Mouse (Mus musculus) cerebellum, postnatal 25 days (tissue): ENCODE data around the gene Guk1.
"Not testable (repeated sequence)": the region's sequence is repeated elsewhere in the genome, so short reads cannot be mapped to it uniquely, and the experiment has no call there.

ENCODE experiments used
- DNase-seq, 2 experiments: peaks; one replicate each; pipeline ENCODE4 v3.0.0; 2021; ENCODE audit warnings: mixed read lengths in 2 of 2

The Guk1 gene

DNA sequence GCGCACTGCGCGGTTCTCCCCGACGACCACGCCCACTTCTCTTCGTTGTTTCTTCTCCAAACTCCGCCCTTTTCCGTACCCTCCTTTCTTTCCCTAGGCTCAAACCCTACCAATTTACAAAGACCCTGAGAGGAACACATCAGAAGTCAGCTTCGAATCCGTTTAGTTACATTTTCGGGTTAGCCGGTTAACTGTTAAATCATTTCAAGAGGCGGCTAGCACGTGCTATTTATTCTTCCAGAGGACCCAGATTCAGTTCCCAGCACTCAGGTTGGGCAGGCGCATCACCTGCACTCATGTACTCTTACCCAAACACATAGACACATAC is at the start of gene Guk1:
Gene Guk1 (minus strand): TSS at position 154 of the 328 bp plus-strand sequence.
- DNase-seq: no peak

DNA sequence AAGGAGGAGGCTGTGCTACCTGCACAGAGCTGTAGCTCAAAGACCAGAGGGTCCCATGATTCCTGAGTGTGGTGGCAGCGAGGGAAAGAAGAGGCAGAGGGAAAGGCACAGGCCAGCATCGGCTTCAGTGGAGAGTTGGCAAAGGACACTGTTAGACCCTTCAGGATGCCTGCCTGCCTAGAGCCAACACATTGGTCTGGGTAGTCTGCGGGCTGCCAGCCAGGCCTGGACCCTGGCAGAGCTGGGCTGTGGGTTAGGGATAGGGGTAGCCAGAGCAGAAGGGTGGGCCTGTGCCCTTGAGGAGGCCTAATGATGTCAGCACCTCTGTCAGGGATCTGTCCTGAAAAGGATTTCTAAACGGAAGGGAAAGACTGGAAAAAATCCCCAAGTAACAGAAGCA is 47.8 kb upstream of the Guk1 start:
- no peak for DNase-seq

DNA sequence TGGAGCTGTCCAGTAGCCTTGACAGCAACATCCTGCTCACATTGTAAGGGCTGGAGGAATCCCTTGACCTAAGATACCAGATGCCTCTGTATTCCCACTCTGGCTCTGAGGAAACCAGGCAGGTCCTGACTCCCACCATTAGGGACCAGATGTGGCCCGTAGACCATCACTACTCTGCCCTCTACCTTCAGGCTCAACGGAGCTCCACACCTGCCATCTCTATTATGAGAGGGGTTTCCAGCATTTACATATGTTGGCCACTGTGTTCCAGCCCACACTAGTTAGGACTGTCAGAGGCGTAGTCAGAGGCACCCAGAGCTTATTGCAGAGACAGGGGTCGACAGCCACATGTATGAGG is 47.4 kb upstream of the Guk1 start:
- no peak for DNase-seq

DNA sequence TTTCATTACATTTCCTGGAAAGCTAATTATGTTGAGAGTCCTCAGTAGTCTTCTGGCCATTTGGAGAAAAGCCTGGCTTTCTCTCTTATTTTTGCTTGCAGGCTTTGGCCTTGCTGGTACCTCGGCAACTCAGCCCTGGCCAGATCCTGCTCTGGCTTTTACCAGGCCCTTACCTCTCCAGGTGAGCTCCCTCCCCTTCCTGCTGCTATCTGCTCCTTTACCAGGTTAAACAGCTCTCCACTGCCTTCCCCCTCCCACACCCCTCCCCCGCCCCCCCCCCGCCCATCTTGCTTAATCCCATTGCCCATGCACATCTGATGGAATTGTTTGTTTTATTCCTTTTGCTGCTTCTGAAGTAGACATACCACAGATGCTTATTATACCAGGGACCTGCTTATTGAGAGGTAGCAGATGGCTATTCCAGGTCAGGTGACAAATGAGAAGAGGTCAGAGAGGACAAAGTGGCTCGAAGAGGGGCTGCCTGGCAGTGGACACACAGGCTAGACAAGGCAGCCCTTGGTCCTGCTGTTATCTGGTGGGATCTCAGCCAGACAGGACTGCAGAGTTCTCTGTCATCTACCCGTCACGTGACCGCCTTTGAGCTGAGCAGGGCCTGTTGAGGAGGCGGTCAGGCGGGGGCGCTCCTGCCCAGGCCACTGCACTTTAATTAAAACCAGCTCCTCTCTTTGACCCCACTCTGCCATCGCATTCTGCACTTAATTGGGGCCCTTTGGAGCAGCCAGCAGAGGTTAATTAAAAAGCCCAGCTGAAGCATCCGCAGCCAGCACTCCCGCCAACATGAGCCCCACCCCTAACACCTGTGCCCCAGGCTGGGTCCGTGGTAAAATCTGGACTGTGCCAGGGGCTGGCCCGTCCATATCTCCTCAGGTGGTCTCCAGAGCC is 46.8 kb upstream of the Guk1 start:
- DNase-seq: peak; percentile 84 to 90

DNA sequence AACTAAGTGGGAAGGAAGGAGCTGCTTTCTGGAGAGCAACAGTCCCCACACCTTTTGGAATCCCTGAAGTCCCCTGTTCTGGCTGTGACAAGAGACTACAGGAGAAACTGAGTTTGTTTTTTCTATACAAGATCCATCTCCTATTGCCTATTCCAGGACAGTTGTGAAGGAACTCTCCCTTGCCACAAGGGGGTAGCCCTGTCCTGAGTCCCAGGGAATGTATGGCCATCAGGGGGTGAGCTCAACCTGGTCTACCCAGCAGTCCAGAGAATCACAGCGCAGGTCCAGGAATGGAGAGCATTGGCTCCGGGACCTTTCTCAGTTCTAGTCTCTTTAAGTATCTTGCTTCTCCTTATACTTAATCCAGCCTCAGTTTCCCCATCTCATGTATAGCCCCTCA is 40.8 kb upstream of the Guk1 start:
- DNase-seq: no peak

DNA sequence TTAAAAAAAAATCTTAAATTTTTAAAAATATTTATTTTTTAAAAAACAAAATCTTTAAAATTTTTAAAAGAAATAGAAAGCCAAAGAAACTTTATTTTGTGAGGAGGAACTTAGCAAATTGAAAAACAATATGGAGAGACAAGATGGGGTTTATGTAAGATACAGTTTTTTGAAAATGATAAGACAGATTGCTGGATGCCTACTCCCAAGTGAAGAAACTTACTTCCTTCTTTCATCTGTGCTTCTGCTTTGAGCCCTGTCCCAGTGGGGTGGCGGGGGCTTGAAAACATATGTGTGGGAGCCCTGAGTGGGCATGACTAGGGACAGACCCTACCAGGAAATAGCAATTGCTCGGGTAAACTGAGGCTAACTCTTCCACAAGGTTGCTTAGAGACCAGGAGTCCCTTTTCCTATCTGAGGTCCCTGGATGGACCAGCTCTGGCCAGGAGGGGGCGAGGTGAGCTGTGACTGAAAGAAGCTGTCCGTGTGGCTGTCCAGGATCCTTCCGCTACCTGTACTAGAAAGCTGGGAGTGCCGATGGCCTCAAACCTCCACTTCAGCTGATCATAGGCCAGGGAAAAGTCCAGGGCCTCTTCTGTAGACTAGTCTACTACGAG is 38.2 kb upstream of the Guk1 start:
- DNase-seq: peak; percentile 73 to 86

DNA sequence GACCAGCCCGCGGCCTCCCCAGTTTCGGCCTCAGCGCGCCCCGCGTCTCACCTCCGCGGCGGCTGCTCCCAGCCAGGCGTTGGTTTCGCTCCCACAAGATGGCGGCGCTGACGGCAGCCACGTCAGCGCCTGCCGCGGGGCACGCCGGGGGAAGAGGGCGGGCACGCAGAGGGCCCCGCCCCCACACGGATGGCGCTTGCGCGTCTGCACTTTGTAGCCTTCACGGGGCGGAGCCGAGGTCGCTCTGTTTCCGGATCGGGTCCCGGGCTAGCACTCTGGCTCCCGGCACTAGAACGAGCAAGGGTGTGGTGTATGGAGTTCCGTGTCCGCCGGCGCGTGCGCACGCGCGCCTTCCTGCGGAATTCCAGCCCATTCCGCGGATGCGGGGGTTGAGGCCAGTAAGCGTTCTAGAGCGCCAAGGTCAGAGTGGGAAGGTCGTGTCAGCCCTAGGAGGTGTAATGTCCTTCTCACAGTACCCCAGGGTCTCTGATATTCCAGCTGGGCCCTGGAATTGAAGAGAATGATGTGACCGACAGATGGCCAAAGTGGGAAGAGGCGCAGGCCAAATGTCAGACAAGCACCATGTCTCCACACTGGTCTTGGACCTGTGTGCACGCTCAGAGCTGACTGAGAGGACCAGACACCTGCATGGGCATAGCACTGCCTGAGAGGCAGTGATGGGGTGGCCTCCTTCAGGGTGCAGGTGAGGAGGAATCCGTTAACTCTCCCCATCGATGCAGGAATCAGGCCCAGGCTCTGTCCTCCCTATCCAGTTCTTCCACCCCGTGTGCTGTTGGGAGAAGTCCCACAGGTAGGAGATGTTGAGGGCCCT is 36.3 kb upstream of the Guk1 start, which contains the start of gene Arf1:
Gene Arf1 (minus strand): TSS at position 149 of the 832 bp plus-strand sequence.
- DNase-seq: peak; percentile 97 to 99

DNA sequence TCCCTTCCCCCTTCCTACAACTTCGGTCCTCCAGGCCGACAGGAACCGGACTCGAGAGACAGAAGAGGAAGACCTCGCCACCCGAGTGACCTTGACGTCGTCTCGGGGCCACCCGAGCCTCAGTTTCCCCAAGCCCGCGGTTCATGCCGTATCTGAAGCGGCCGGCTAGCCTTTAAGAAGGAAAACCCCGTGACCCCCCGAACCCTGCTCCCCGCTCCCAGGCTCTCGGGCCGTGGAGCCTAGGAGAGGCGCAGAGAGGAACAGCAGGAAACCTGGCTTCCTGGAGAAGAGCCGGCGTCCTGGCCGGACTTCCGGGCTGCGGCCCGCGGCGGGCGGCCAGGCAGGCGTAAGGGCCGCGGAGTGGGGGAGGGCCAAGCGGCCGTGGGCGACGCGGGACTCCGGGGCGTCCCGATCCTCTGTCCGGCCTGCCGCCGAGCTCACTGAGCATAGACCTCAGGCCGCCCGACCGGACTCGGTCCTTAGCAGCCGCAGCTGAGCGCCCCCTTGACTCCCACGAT is 35.7 kb upstream of the Guk1 start:
- no peak for DNase-seq

DNA sequence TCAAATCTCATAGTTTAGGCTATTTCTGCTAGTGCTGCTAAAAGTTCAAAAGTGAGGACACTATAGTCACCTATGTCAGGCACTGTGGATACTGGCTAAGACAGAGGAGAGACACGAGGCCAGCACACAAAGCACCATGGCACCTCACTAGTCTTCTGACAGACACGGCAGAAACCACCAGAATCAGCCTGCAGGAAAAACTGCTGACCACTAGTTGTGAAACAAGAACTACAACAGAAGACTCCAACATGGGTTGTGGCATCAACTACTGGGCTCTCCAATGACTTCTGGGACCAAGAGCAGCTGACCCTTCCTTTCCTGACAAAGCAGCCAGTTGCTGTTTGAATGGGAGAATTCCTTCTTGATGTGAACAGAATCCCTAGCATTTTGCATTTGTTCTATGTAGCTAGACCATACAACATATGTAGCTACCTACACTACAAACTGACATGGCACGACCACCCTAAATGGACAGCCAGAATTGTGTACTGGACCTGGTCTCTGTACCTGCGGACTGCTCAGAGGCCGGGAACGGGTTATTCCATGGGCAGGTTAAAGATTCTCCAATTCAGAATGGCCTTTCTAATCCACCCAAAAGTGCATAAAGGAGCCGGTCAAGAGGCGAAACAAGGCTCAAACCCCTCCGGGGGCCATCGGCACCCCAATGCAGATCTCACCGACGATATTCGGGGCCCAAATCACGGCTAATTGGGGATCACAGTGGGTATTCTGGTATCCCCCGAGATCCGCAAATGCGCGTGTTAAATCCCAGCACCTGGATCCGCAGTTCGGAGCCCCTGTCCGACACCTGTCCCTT is 35.0 kb upstream of the Guk1 start:
- DNase-seq: no peak

DNA sequence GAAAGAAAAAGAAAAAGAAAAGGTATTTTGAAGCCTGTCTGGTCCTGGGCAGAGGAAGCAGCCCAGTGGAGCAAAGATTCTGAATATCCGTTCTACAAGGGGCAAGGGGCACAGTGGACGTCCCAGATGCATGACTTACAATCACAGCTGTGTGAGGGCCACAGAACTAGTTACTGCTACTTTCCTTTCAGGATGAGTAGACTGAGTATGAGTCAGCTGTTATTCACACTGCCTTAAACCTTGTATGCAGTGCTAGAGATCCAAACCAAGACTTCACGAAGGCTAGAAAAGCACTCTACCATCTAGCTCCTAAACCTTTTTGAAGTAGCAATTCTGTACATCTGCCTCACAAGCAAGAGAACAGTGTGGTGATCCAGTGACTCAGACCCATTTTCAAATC is 34.2 kb upstream of the Guk1 start:
- DNase-seq: no peak

DNA sequence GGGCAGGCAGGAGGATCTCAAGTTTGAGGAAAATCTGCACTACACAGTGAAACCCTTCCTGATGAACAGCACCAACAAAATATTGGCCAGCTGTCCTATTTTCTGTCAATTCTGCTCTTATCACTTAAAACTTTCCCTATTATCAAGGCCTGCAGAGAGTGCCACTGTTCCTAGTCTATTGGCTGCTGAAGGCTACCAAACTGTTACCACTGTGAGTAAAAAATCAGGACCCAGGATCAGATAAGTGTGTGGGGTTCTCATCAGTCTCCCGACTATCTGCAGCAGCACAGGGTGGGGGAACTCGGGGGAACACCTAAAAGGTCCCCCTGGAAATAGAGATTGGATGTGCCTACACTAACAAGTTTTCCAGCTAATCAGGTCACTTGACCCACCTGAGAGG is 33.2 kb upstream of the Guk1 start:
- DNase-seq: no peak

DNA sequence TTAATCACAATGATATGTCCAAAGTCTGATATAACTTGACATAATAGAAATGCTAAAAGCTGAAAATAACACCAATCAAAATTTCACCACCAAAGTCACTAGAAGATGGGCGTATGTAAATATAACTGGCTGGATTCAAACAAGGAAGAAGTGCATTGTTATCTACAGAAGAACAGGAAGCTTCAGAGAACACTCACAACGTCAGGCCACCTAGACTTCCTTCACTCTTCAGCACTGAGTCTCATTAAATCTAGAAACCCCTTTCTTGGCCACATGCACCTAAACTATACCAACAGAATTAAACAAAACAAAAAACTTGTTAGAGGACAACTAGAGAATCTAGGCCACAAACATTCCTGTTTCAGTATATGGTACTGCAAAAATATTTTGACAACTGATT is 32.5 kb upstream of the Guk1 start:
- DNase-seq: no peak

DNA sequence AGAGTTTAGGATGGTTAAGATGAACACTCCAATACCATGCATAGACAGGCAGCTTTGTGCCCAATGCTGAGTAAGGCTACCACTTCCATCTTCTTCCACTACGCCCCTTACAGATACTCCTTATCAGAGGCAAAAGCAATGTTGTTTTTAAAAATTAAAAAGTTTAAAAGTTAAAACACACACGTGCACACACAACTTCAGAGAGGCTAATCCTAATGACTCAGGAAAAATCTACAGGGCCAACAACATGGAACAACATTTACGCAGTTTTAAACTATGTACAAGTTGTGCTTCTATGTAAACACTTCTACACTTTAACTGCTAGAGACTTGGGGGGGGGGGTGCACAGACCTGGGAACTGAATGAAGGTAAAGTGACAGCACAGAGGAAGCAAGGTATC is 32.0 kb upstream of the Guk1 start:
- no peak for DNase-seq

DNA sequence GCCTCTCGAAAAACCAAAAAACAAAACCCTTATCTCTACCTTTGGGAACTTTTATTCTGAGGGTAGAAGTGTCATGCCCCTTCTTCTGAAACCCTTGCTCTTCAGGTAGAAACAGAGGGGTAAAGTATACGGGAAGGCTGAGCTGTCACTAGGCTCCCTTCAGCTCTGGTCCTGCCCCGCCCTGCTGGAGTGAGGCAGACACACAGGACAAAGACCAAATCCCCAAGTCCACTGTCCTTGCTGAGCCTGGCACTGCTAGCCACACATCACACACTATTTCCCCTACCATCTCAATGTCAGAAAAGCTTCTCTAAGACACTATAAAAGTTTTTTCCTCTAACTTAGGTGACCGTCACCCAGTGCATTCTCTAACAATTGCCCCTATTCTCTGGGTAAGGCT is 30.3 kb upstream of the Guk1 start:
- no peak for DNase-seq

DNA sequence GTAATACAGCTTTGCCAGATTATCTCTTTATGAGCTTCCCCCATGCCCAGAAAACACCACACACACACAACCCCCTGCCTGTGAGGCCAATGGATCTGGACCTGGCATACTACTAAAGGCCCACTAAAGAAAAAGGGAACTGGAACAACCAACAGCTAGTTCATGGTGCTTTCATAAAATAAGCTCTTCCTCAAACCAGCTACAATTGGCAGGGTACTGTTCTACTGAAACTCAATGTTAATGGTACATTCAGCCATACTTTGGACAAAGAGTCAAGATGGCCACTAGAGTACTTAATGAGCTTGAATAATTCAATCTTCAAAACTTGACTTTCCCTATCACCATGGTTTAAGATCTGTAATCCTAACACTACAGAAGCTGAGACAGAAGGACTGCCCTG is 29.6 kb upstream of the Guk1 start:
- DNase-seq: no peak

DNA sequence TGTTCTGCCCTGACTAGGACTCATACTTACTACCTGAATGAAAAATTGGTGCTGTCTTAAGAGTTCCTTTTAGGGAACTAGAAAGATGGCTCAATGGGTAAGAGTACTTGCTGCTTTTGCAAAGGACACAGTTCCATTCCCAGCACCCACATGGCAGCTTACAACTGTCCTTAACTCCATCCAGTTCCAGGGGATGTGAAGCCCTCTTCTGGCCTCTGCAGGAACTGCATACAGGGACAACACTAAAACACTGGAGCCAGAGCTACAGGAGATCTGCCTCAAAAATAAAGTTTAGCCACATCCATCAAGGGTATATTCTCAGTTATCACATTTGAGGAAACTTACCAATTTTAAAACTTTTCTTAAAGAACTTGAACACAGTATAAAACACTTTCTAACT is 27.1 kb upstream of the Guk1 start:
- no peak for DNase-seq

DNA sequence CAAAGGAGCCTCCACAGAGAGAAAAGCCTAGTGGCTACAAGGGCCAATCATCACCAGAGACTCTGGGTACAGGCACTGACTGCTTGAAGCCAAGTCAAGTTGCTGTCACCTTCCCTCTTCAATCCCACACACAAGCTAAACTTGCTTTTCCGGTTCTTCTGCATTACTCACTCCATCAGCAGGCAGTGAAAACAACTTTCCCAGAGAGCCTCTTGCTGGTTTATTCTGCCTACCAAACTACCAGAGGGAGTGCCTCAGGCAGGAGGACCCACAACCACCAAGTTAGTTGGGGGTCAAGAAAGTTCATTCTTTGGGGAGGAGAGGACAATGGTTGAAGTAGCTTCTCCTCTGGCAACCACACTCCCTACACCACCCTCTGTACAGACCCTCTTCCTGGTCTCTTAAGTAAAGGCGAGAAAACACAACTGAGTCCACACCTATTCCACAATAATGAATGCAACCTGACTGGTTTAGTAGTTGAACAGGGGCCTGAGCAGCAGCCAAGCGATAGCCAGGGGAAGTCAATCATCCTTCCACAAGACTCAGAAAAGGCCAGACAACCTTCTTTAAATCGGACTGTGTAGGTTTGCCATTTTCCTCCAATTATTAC is 26.5 kb upstream of the Guk1 start:
- DNase-seq: no peak

DNA sequence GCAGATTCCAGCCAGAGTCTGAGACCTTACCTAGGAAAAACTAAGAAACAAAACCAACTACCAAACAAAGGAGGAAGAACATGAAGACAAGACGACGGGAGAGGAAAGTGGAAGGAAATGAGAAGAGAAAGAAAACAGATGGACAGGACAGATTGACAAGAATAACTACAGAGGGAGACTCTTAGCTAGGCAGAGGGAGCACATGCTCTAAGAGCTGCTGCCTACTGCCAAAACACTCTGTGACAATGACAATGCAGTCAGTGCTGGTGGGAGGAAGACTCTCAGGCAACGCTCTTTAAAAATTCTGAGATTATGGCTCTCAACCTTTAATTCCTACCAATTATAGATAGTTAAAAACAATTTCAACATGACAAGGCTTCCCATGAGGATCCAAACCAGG is 24.9 kb upstream of the Guk1 start:
- DNase-seq: no peak

DNA sequence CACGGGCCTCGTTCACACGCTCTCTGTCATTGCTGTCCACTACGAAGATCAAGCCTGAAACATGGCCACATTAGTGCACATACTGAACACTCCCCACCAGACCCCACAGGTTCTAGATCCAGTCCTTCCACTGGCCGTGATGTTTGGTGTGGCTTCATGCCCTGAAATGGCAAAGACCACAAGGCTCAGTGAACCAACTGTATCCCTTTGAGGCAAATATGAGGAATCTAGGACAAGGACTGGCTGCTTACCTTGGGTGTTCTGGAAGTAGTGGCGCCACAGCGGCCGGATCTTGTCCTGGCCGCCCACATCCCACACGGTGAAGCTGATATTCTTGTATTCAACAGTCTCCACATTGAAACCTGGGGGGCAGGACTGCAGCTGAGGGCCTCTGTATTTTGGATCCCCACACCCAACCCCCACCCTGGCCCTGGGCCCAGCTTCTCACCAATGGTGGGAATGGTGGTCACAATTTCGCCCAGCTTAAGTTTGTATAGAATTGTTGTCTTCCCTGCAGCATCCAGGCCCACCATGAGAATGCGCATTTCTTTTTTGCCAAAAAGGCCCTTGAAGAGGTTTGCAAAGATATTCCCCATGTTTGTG is 21.0 kb upstream of the Guk1 start:
- DNase-seq: no peak

DNA sequence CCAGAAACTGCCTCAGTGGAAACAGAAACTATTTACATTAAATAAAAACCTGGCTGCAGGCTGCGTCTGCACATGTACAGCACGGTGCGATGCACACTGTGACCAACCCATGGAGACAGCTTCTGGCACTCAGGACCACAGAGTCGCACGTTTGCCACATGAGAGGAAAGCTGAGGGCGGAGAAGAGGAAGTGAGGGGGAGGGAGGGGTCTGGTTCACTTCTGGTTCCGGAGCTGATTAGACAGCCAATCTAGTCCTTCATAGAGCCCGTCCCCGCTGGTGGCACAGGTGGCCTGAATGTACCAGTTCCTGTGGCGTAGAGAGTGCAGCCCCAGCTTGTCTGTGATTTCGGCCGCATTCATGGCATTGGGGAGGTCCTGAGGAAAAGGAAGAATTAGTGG is 20.3 kb upstream of the Guk1 start:
- DNase-seq: not testable (repeated sequence)

DNA sequence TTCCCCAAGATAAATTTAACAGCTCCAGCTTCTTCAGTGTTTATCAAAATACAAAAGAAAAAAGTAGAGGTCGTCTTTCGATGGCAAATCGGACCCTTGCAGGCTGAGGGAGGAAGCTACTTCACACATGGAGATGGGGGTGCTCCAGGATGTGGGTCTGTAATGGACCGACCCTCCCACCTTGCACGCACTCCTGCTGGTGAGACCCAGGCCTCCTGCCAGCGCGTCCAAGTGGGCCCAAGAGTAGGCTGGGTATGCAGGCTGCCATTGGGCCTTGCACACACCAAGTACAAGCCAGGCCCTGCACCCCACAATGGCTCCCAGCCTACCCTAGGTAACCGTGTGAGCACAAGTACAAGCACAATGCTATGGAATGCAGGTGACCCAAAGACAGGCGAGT is 19.5 kb upstream of the Guk1 start:
- DNase-seq: not testable (repeated sequence)

DNA sequence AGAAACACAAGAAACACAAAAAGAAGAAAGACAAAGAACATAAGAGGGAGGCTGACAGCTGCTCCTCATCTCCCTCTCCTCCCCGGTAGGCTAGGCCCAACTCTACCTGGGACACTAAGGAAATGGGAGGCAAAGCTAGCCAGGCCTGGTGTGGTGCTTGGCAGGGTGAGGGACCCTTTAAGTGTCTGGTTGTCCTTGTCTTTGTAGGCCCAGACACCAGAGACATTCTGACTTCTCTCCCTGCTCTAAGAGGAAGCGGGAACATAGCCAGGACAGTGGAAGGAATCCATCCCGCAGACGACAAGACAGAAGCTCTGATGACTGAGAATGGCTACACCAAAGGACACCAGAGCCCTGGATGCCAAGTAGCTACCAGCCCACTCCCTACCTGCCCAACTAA is 18.0 kb upstream of the Guk1 start:
- no peak for DNase-seq
